Mouse (Mus musculus): Measurements from ENCODE around the gene Gtpbp10.

Gene Gtpbp10

DNA sequence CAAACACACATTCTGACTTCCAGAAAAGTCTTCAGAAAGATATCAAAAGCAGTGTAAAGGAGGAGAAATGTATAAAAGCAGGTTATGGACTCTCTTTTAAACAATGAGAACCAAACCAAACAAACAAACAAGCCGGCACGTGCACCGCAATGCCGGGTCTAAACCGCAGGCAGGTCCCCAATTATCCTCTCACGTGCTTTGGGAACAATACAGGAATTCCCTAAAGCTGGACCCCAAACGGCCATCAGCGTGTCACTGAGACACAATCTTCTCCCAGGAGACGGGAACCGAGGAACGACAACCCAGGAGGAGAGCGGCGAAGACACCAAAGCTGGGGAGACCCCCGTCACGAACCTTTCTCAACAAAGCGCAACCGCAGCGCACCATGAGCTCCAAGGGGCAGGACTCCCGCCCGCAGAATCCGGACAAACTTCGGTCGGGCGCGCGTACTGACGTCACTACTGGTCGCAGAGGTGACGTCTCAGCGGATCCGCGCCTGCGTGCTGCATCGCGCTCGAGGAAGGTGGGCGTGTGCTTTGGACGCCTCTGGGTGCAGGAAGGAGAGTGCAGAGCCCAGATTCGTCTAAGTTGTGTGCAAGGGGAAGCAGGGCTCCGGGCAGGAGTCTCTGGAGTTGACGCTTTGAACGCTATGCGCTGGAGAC, at the start of gene Gtpbp10:
Gtpbp10 (minus strand) TSS at position 460 of the 662 bp plus-strand sequence.
- DNase-seq (ENCODE audit: low spot score in 2 of 2), result peak; percentile 92 to 95

DNA sequence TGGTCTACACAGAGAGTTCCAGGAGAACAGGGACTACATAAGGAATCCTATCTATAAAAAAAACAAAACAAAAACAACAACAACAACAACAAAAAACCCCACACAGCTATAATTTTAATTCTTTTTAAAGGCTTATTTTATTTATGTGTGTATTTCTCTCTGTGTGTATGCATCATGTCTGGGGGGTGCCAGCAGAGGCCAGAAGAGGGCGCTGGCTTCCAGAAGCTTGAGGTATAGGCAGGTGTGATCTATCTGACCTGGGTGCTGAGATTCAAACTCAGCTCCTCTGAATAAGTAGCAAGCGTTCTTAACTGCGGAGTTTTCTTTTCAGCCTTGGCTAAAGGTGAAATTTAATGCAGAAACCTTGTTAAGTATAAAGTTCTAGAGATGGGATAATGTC, 28.3 kb upstream of the Gtpbp10 start:
- no peak for DNase-seq (ENCODE audit: low spot score in 2 of 2)

DNA sequence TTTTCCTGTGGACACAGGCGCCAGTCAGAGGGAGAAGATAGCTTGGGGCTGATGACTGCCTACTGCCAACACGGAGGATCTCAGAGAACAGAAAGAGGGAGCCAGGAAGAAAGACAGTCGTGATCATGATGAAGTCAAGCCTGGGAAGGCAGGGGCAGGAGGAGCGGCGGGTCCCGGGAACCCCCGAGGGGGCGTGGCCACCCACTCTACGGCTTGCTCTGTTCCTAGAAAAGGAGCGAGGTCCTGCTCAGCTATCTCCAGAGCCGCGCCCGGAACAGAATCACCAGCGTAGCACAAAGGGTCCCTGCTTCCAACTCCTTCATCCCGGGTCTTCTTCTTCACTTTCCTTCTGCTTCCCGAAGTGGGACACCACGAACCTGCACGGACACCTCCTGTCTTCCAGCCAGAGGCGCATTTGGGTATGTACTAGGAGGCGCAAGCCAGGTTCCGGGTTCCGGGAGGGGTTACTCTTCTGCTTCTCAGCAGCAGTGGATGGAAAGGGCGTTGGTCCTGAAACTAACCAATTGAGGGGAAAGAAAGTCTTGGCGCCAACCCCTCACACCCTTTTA, 14.5 kb upstream of the Gtpbp10 start, which contains the start of gene Gm8773:
Gm8773 (plus strand) TSS at position 51 of the 569 bp plus-strand sequence.
- peak; percentile 4 to 14 for DNase-seq (ENCODE audit: low spot score in 2 of 2)

DNA sequence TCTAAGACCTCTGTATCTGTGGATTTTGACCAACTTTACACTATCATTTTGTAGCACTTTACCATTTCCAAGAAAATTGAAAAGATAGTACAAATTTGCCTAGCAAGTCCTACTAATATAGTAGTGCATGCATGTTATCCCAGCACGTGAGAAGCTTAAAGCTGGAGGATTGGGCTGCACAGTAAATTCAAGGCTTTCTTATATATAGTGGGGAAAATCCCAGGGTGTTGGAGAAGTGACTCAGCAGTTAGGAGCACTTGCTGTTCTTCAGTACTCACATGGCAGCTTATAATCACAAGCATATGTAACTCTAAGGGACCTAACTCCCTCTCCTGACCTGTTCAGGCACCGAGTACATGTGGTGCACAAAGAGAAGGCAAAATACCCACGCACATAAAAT, 3.1 kb upstream of the Gtpbp10 start:
- no peak for DNase-seq (ENCODE audit: low spot score in 2 of 2)

DNA sequence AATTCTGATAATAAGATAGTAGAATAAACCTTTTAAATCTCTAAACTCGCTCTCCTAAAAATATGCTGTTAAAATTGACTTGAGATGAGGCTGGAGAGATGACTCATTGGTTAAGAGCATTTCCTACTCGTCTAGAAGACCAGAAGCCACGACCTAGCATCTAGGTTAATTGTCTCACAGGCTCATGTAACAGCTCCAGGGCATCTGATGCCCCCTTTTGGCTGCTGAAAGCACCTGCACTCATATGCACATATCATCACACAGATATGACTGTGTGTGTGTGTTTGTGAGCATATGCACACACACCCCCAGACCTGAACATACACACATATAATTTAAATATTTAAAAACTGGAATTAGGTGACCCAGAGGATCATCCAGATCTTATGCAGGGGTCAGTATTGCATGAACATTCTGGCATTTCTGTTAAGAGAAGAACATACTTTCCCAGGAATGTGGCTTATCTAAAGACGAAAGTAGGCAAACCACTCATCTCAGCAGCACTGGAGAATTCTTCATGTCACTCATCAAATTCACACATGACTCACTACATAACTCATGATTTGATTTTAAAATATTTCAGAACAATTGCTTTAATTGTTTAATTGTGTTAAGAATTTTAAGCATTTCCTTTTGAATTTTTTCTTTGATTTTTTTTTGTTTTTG, 1.8 kb upstream of the Gtpbp10 start:
- no peak for DNase-seq (ENCODE audit: low spot score in 2 of 2)

DNA sequence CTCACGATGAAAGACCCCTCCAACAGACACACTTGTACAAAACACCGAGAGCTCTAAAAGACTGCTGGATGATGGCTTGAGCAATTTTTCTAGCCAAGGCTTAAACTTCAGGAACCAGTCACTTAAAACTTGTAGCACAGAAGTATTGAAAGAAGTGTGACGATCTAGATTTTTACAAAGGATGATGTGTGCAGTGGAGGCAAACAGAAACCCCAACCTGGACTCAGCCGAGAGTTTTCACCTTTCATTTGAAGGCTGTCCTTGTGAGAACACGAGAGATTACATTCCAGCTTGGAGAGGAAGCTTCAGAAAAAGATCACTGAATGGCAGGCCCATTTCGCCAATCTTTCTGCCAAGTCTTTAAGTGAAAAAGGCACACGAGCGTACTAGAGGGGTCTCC, 460 bp upstream of the Gtpbp10 start:
- no peak for DNase-seq (ENCODE audit: low spot score in 2 of 2)

DNA sequence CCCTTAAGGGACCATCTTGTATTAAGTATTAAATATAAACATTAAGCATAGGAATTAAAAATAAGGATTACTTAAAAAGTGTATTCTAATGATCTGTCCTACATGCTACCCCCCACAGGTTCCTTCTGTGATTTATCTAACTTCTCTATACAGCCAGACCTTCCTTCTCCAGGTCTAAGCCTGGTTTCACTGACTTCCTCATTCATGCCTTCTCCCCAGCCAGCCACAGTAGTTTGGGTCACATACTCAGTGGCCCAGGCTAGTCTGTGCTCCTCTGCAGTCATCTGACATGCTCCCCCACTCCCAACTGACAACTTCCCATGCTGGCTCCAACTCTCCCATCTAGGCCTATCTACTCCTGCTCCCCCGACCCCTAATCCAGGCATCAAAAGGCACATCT, 8.2 kb downstream of the Gtpbp10 start:
- DNase-seq (ENCODE audit: low spot score in 2 of 2), result no peak

DNA sequence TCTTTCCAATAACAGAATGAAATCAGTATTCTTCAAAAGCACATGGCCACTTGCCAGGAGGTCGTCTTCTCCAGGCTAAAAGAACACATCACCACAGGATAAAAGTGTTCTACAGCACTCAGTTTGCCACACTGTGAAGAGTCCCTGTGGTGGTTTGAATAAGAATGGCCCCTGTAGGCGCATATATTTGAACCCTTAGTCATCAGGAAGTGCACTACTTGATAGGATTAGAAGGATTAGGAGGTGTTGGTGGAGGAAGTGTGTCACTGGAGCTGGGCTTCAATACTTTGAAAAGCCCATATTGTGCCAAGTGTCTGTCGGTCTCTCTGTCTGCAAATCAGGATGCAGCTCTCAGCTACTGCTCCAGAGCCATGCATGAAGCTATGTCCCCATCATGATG, 19.0 kb downstream of the Gtpbp10 start:
- no peak for DNase-seq (ENCODE audit: low spot score in 2 of 2)

DNA sequence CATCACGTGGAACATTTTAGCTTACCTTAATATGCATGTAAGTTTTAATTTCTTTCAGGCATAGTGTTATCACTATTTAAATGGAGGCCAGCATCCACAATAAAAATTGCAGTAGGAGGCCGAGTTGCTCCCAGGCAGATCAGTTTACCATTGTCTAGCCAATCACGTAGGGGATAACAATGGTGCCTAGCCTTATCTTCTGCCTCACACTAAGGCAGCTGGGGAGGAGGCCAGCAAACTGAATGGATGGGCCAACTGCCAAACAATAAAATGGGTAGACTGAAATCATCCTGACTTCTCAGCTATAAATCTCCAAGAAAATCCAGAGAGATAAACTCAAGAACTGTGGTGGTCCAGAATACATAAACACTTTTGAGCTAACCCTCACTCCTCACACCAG, 19.6 kb downstream of the Gtpbp10 start:
- DNase-seq (ENCODE audit: low spot score in 2 of 2), result no peak

DNA sequence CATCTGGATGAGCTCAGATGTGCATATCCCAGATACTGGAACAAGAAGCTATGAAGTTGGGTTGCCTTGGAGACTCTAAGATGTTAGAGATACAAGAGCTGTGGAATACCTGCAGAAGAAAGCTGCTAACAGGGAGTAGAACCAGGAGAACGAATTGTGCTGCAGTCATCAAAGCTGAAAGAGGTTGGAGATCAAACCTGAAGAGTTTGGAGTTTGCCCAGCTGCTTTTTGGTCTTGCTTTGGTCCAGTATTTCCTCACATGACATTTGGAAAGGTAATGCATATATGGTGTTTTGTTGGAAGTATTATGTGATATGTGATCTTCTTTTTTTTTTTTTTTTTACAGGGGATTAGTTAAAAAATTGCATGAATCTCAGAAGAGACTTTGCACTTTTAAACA, 23.2 kb downstream of the Gtpbp10 start:
- no peak for DNase-seq (ENCODE audit: low spot score in 2 of 2)

DNA sequence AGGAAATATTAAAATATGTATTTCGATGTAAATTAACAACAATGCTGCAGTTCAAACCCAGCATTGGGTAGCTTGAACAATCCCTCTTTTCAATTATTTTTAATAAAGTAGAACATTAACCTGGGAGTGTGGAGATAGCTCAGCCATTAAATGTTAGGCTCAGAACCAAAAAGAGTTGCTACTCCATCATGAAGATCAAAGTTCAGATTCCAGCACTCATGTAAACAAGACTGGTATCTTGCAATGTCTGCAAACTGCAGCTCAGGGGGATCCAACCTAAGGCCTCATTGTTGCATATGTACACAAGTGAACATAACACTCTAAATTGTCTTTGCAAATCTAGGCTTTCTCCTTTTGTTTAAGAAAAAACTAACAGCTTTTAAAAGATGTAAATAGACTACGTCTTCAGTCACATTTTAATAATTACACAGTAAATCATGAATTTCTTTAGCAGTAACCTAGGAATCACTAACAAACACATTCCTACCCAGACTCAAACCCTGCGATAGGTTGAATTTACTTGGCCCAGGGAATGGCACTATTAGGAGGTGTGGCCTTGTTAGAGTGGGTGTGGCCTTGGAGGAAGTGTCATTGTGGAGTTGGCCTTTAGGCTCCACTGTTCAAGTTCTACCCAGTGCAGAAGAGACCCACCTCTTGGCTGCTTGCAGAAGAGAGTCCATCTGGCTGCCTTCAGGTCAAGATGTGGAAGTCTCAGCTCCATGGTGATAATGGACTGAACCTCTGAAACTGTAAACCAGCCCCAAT, 25.5 kb downstream of the Gtpbp10 start:
- no peak for DNase-seq (ENCODE audit: low spot score in 2 of 2)

DNA sequence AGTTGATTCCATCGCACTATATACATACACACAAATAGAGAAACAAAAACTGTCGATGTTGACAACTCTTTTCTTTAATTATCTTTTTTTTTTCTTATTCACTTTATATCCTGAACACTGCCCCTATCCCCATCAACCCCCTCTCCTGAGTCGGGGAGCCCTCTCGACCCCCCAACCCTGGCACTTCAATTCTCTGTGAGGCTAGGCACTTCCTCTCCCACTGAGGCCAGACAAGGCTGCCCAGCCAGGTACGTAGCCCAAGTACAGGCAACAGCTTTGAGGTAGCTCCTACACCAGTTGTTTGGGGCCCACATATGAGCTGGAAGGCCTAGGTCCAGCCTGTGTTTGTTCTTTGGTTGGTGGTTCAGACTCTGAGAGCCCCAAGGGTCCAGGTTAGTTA, 43.9 kb downstream of the Gtpbp10 start:
- no peak for DNase-seq (ENCODE audit: low spot score in 2 of 2)

DNA sequence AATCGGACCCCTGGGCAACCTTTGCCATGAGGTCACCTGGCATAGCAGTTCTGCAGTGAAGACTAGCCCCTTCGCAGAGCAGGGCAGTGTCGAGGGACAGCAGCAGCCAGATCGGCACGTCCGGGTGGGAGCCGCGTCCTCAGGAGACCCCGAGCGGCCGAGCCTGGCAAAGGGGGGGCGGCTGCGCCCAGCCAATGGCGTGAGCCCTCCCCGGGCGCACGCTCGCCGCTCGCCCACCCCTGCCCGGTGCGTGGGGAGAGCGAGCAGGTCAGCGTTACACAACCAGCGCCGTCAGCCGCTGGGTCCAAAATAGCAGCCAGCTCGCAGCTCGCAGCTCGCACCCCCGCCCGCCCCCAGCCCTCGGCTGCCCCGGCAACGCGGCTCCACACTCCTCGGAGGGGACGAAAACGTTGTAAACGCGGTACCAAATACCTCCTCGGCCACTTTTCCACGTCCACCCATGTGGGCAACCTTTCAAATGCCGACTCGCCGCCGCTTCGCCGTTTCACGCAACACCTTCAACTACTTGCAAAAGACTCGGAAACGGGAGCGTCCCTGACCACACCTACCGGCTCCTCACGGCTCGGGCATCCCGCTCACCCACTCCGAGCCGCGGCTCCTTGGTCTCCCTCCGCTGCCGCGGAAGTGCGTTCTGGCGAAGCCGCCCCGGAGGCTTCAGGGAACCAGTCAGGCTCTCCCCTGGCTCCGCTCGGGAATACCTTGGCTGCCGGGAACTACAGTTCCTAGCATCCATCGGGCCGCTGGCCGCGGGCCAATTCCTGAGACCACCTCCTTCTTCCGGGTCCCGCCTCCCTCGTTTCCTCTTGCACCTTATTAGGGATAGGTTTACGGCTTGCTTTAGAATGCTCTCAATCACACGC, 44.9 kb downstream of the Gtpbp10 start, which contains the start of gene Cldn12:
Cldn12 (minus strand) TSS at position 763 of the 881 bp plus-strand sequence.
- DNase-seq (ENCODE audit: low spot score in 2 of 2), result peak; percentile 95 to 97

DNA sequence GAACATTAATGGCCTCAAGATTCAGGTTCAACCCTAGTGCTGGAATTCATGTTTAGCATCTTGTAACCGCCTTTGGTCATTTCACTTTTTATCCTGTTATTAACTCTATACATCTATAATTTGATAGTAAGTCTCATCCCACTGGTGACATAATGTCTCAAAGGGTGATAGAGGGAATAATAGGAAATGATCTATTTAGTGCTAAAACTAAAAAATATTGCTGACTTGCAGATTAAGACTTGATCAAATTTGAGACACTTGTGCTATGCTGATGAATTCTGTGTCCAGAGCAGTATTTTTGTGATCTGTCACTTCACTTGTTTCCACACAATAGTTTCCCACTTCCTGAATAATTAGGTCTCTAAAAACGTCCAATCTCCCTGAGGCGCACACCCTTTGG, 47.9 kb downstream of the Gtpbp10 start:
- DNase-seq (ENCODE audit: low spot score in 2 of 2), result no peak

DNA sequence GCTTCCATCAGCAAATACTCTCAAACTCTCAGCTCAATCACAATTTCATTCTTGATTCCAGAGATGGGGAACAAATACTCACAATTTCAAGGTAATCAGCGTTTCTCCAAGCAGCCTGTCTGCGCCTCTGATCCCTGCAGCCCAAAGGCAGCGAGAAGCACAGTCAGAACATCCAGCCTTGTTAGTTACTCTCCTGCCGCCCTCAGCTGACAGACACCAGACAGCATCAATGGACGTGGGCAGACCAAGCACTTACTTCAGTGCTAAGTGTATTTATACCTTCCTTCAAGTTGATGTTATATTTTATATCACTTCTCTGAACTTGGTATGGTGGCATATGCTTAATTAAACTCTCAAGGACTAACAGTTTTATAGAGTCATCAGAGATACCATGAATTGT, 48.3 kb downstream of the Gtpbp10 start:
- peak; percentile 36 to 57 for DNase-seq (ENCODE audit: low spot score in 2 of 2)

DNA sequence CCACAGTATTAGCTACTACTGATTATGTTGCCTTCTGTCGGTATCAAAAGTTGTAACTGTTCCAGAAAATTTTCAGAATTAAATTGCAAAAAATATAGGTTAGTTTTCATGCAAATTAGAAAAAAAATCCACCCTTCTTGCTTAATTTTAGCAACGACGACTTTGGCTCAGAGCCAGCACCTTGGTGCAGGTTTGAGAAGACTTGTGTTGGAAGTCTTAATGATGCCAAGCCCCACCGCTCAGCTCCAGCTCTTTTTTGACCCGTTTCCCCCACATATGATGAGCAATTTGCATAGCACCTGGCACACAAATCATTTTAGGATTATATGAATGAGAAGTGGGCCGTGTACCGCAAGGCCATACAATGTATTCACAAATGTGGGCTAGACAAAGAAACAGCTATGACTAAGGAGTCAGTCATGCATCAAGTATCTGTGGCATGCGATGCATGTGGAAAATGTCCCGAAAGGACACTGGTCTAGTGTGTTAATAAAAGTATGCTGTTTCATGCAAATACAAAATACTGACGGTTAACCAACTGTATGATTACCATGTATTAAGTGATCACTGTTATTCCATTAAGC, 48.9 kb downstream of the Gtpbp10 start:
- peak; percentile 19 to 37 for DNase-seq (ENCODE audit: low spot score in 2 of 2)

DNA sequence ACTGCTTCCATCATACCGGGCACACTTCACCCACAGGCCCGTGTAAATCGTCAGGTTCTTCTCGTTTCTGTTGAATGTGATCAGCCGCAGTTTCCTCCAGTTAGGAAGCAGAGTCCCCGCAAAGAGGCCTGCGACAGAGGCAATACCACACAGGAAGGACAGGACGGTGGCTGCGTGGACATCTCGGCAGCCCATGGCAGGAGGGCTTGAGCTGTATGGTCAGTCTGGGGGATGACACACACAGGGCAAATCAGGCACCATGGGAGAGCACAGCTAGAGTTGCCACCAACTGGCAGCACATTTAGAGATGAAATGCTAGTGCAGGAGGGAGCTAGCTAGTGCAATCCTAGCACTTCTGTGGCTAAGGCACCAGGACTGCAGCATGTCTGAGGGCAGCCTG, 51.1 kb downstream of the Gtpbp10 start:
- DNase-seq (ENCODE audit: low spot score in 2 of 2), result no peak

DNA sequence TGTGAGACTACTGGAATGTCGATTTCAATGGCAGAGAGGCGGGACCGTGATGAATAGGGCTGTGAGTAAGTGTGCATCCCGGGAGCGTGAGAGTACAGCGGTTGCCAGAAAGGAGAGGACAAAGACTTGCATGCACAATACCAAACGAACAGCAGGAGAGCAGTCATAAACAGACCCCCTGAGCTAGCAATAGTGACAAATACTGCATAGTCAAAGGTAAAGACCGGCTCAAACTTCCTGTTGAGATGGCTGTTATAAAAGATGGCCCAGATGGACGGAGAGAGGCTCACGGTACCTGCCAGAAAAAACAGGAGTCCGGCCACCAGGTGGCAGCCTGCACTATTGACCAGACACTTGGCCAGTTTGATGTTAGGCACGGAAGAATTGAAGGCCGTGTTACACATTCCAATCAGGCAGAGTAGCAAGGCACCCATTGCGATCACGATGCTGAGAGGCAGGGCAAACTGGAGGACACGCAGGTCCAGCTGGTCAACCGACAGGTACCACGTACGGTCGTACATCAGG, 51.6 kb downstream of the Gtpbp10 start:
- peak; percentile 74 to 84 for DNase-seq (ENCODE audit: low spot score in 2 of 2)

DNA sequence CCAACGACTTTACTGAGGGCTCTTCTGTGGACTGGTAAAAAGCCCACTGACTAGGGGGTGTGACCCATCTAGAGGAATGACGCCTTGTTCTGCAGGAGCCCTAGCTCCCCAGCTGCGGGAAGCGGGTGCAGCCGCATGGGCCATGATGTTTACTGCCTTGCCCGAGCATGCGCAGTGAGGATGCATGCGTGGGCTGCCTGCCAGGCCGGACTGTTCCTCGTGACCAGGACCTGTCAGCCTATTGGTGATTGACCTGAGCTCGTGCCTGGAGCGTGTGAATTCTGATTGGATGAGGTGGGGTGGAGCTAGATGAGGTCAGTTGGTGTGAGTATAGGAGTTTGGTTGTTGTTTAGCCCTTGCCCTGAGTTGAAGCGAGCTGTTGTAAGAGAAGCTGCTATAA, 54.9 kb downstream of the Gtpbp10 start:
- no peak for DNase-seq (ENCODE audit: low spot score in 2 of 2)

DNA sequence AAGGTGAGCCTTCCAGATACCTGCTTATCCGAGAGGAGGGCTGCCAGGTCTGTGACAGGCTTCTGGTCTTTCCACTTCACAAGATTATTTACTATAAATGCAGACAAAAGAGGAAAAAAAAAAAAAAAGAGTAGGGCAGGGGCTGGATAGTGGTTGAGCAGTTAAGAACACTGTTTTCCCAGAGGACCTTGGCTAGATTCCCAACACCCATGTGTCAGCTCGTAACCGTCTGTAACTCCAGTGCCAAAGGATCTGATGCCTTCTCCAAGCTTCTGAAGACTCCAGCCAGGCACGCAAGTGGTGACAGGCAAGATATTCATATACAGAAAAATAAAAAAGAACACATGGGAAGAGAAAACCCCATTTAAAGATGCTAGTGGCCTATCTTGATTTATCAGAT, 56.0 kb downstream of the Gtpbp10 start:
- DNase-seq (ENCODE audit: low spot score in 2 of 2), result no peak

DNA sequence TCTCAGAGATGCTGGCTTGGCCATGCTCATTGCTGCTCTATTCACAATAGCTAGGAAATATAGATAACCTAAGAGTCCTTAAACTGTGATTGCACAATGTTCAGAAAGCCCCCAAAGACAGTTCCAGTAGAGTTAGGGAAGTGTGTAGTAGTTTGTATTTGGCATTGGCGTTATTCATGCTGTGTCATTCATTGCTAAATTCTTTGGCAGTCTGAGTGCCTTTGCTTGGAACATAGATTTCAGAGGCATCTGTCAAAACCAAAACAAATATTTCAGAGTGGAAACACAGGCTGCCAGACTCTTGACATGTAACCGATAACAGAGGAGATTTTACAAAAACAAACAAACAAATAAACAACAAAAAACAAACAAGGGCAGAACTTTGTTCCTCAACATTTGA, 57.8 kb downstream of the Gtpbp10 start:
- DNase-seq (ENCODE audit: low spot score in 2 of 2), result no peak
